Mouse (Mus musculus) myocyte (in vitro differentiated cells): ENCODE data around the gene Cd7.

Experiments used
- CEBPB ChIP-seq: IDR thresholded peaks from 2 replicates; pipeline ENCODE4 v1.6.1; 2011; ENCODE audit warnings: mild to moderate bottlenecking, moderate library complexity; ENCODE audit not compliant: poor library complexity, insufficient read depth, severe bottlenecking
- E2F4 ChIP-seq: IDR thresholded peaks from one replicate; pipeline ENCODE4 v1.6.1; 2011; ENCODE audit warnings: mild to moderate bottlenecking, control low read depth, moderate library complexity; ENCODE audit not compliant: insufficient read depth
- MAX ChIP-seq: IDR thresholded peaks from one replicate; pipeline ENCODE4 v1.6.1; 2011; ENCODE audit warnings: low read depth, mild to moderate bottlenecking, control low read depth
- MYOD1 ChIP-seq, 3 experiments: IDR thresholded peaks; one replicate each; pipeline ENCODE4 v1.6.1; 2011; ENCODE audit warnings: control low read depth in 2 of 3, low read depth in 2 of 3, mild to moderate bottlenecking in 2 of 3, moderate library complexity in 1 of 3; ENCODE audit not compliant: insufficient read length in 2 of 3, control insufficient read depth in 1 of 3
- POLR2A ChIP-seq: IDR thresholded peaks from one replicate; pipeline ENCODE4 v1.6.1; 2011; ENCODE audit warnings: low read depth, mild to moderate bottlenecking, control low read depth, moderate library complexity; ENCODE audit not compliant: insufficient read length
- POLR2AphosphoS2 ChIP-seq: IDR thresholded peaks from one replicate; pipeline ENCODE4 v1.6.1; 2011; ENCODE audit warnings: low read depth, control low read depth; ENCODE audit not compliant: insufficient read length
- SRF ChIP-seq: IDR thresholded peaks from one replicate; pipeline ENCODE4 v1.6.1; 2011; ENCODE audit warnings: low read depth; ENCODE audit not compliant: control insufficient read depth, insufficient read length
- TCF12 ChIP-seq: IDR thresholded peaks from one replicate; pipeline ENCODE4 v1.6.1; 2011; ENCODE audit warnings: mild to moderate bottlenecking, control low read depth; ENCODE audit not compliant: poor library complexity, insufficient read depth, severe bottlenecking
- TCF3 ChIP-seq: IDR thresholded peaks from one replicate; pipeline ENCODE4 v1.6.1; 2011; ENCODE audit warnings: low read depth, control low read depth; ENCODE audit not compliant: insufficient read length
- USF1 ChIP-seq: IDR thresholded peaks from one replicate; pipeline ENCODE4 v1.6.1; 2011; ENCODE audit warnings: low read depth, mild to moderate bottlenecking, control low read depth, moderate library complexity

GRCm38 (mm10) chr11:121075655-121076054 is 36.4 kb upstream of the Cd7 start:
- TF ChIP-seq POLR2AphosphoS2 (no peak), POLR2A (no peak), CEBPB (no peak), MAX (no peak), USF1 (no peak), E2F4 (no peak), TCF3 (no peak), MYOD1 (IDR thresholded peaks at IDR 0.05; ENCODE audit: control insufficient read depth in 1 of 3, insufficient read length in 2 of 3, low read depth in 2 of 3) (no peak), SRF (no peak), TCF12 (no peak)
